Mouse (Mus musculus) CD4-positive, CD25-positive, alpha-beta regulatory T cell, adult 2 months (primary cell): ENCODE results near the gene Kcnh5.

Experiments
- DNase-seq: peaks from one replicate; pipeline ENCODE4 v3.0.0-alpha.2; 2012; ENCODE audit warnings: low read depth, low spot score

Kcnh5 gene

DNA sequence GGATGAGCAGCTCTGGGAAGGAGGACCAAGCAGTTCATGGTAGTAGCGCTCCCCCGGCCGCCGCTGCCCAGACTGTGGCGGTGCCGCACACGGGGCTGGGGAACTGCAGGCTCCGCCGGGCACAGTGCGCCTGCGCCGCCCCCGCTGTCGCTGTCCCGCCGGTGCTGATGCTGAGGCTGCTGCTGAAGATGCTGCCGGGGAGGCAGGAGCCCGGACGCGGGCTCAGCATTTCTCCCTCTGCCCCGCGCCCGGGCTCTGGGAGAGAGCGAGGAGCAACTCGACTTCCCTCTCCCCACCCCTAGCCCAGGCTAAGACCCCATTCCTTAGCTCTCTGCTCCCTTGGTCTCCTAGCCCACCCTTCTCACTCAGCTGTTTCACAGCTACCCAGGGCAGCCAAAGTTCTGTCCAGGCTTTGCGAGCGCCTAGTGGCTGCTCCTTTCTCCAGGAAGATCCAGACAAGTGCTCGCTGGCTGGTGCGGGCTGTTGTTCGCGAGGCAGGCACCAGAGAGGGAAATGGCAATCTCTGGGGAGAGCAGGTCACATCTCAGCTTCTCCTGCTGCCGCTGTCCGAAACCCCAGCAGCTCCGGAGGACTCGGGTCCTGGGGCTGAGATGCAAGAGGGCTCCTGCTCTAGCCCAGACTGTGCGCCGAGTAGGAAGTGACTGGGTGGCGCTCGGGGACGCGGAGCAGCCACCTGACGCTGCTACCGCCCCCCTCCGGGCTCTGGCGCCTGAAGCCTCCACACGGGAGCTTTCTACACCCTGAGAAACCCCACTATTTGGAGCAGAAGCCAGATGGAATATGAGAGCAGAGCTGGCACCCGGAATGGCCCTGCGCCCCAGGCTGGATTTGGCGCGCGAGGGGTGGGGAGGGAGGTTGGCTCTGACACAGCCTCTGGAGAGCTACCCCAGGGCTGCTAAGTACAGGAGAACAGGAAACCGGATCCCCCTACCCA, at the start of gene Kcnh5:
Gene Kcnh5, minus strand, starts transcription at position 642 of the 955 bp plus-strand sequence.
- DNase-seq = no peak

DNA sequence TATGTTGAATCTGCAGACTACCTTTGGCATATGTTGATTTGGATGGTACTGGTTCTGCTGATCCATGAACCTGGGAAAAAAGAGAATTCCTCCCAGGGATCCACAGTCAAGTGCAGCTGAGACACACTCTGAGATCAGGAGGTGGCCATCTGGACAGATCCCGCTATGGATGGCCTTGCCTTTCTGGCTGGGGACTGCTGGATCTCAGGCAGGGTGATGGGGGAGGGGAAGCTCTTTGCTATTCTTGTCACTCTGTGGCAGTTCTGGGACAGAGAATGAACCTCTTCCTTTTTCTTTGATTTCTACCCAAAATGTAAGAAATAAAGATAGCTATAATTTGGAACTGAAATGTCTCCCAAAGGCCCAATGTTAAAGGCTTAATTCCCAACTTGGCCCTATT, 46.8 kb upstream of the Kcnh5 start:
- DNase-seq = no peak

DNA sequence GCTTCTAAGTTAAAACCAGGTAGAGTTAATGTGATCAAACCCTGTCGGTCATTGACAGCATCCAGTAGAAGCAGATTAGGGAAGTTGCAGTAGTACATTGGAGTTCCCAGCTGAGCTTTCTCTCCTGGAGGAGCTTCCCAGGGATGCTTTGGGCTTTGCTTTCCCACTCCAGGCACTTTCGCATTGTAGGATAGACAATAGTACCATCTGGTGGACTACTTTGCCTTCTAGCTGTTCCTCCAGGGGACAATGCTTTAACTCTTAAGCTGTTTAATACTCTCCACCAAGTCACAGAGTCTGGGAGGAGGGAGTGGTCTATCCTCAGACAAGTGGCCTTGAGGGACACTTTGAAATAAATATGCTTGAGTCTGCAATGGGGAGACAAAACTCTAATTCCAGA, 12.3 kb upstream of the Kcnh5 start:
- DNase-seq = no peak

DNA sequence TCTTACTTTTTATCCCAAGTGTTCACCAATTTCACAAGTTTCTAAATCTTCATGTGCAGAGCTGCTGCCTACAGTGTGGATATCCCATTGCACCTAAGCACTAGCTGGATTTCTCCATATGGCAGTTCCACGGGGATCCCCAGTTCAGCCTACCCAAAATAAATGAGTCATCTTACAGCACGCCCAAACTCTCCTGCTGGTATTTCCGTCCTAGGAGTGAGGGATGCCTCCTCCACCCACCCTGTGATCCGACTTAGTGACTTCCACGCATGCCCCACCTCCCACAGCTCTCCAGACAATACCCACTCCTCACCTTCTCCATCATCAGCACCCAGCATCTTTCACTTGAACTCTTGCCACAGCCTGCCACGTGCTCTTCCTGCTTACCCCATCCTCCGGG, 5.5 kb upstream of the Kcnh5 start:
- DNase-seq = no peak

DNA sequence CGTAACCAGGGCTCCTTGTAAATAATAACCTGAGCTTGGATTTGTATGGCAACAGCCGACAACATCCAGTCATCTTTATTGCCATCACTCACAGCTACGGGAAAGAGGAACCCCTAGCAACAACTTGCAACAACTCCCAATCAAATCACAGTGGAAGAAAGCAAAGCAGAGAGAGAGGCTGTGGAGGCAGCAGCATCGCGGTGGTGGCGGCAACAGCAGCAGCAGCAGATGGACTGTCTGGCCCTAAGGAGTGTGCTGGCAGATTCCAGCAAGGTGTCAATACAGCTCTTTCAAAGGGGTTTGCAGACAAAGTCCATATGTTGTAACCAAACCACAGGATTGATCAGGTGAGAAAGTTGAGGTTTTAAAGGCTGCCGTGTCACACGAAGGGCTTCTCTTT, 2.4 kb upstream of the Kcnh5 start:
- no peak for DNase-seq

DNA sequence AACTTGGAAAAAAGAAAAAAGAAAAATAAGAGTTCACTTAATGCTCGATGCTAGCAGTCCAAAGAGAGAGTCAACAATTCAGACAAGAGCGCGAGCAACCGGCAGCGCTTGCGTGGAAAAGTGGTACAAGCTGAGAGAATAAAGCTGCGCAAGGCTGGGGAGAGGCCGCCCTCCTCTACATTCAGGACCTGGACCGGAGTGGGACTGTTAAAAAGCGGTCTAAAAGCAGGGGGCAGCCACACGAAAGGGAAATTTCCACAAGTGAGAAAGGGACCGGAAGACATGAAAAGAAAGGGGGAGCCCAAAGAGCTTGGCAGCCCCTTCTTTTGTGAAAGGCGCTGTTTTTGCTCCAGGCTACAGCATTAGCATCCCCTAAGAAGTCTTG, 506 bp upstream of the Kcnh5 start:
- DNase-seq = no peak

DNA sequence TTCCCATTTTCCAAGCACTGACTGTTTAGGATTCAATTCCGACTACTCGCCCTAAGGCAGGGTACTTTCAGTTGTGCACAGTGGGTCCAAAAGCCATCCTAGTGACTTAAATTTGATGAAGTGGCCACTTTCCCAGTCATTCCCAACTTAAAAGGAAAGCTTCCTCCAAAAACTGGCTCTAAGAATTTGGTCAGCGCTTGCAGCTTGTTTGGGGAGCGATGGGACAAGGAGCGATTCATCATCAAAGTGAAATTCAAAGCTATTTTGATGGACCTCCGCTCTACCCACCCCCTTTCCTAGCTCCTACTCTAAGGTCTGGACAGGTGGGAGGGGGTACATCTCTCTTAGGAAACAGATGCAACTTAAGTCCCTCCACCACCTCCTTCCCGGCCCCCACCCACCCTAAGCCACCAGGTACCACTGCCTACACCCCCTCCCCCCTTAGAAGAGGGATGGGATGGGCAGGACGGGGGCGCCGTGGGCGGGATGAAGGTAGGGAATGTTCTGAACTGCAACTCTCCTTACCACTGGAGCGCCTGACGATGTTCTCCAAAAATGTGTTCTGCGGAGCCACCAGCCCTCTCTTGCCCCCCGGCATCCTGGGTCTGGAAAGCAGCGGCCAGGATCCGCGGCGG, 1.1 kb downstream of the Kcnh5 start:
- DNase-seq = no peak

DNA sequence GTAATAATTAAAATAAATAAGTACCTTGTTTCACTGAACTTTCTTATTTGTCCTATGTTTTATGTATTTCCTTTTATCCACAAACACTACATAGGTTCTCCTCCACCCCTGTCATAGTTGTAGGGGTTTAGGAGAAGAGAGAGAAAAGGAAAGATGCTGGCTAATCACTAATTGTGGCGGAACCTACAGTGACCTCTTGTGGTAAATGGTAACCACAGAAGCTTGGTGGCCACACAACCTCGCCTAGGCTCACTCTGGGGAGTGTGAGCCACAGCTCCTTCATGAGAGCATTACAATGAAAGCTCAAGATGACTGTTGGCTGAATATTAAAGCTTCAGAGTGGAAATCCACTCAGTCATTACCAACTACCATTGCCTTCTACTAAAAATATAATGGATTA, 6.2 kb downstream of the Kcnh5 start:
- DNase-seq = no peak

DNA sequence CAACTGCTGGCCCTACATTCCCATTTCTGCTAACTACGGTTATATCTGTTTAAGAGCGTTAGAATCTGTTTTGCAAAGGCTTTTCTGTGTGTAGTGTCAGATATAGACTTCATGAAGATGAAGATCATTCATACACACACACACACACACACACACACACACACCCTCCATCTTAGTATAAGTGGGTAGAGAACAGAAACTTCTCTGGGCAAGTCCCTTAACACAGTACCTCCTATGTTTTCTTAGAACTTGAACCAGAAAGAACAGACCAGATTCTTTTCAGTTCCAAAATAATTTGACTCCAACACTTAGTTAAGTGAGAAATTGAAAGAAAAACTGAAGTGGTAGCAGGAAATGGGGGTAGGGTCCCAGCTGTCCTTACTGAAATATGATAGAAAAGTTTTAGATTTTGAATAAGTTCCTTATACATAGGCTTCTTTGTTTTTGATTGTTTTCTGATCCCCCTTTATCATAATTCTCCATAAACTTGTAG, 24.0 kb downstream of the Kcnh5 start:
- DNase-seq = no peak

DNA sequence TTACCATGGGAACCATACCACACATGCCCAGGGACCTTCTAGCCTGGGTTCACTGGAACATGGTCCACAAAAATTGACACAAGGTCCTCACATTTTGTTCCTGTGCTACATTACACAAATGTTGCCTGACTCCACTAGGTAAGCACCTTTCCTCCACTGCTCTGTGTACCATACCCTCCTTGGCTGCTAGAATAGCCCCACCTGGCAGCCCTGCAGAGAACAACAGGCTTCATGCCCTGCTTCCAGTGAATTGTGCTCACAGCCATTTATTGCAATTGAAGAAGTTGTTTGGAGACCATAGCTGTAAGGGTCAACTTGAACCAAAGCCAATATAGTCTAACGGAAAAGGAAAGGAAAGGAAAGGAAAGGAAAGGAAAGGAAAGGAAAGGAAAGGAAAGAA, 37.3 kb downstream of the Kcnh5 start:
- DNase-seq = no peak

DNA sequence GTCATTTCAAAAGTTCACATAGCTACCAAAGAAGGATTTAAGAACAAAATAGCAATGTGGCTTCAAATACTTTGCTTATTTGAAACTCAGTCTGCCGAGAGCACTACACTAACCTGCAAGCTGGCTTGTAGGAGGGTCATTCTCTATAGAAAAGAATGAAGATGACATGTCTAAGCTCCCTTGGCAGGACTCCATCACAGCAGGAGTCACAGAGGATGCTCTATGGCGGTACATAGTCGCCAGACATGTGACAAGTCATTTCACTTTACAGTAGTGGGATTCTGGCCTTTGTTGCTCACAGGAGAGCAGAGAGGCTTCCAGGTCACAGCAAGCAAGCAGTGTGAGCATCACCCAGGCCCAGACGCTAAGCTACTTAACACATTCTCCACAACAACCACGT, 85.2 kb downstream of the Kcnh5 start:
- DNase-seq = no peak

DNA sequence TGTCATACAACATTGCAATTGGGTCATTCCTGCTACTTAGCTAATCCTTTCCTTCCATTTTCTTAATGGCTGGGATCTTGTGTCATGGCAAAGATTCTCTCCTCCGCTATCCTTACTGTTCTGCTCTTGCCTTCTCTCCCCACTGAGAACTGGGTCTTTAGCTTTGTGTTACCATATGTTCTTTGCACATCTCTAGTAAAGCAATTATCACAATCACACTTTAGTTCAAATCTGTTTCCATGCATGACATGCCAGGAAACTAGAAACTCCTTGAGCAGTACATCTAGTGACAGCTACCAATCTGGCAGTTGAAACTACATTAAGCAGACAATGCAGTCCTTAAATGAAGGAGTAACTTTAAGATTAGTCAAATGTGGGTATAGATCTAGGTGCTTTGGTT, 86.2 kb downstream of the Kcnh5 start:
- no peak for DNase-seq

DNA sequence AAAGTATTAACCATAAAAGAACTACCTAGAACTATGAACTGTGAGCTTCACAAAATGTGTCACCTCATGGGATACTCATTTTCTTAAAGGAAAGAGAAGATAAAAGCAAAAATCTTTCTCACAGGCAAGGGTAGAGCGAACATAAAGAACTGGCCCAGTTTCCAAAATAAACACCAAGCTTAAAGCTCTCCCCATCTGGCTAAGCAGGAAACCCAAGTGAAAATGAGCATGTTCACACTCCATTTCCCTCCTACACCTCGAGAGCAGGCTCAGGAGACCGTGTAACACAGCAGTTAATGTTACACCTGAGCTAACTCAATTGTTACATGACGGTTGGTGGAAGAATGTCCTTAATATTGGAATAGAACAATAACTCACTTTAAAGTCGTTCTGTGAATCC, 100.0 kb downstream of the Kcnh5 start:
- no peak for DNase-seq

DNA sequence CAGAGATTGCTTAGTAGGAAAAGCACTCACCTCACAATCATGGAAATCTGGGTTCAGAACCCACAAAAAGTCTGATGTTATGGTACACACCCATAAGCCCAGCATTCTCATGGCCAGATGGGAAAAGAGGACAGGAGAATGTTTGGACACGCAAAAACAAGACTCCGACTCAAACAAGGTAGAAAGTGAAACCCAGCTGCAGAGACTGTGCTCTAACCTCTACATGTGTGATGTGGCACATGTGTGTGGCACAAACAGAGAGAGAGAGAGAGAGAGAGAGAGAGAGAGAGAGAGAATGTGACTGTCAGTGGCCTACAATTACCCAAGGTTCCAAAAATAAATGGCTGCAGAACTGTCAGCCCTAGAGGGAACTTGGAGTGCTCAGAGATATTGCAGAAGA, 106.1 kb downstream of the Kcnh5 start:
- DNase-seq = no peak

DNA sequence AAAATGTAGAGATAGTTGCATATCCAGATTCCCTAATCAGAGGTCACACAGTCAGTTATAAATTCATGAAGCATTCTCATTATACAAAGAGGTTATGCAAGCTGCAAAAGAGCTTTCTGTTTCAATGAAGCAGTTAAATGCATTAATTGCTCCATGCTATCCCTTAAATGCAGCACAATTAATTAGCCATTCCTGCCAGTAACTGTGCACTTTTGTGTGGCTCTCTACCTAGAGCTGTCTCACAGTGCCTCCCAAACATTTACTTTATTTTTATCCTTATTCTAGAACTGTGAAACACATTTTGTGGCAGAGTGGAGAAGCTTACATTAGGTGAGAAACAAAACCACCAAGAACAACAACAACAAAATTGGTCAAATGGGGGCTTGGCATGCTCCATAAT, 114.6 kb downstream of the Kcnh5 start:
- no peak for DNase-seq

DNA sequence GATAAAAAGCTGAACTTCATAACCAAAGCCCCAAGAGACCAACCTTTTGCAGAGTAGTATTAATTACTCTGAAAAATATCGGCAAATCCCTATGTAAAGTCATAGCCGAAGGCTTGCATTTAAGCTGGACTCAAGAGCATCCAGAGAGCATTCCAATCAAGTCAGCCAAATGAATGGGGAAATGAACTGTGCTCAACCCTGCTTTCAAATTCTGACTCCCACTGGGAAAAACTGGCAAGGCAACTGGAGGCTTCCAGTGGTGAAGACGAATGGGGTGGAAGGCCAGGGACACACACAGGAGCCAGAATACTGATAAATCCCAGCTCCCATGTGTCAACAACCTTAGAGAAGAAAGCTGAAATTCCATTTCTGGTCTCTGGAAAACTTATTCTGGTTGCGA, 115.4 kb downstream of the Kcnh5 start:
- DNase-seq = no peak

DNA sequence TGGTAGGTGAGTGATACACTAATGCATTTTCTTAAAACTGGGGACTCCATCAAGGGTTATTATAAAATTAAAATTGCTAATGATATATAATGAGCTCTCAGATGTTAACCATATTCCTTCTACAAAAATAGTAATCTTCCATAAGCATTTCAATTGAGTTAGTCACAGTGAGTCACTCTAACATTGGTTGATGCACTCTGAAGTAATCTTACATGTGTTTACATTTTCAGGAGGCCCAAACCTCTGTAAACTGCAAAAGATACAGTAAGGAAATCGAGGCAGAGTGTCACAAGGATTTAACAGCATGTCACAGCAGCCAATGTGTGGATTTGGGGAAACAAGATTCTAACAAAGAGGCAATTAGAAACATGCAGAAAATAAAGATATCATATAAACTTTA, 123.4 kb downstream of the Kcnh5 start:
- no peak for DNase-seq

DNA sequence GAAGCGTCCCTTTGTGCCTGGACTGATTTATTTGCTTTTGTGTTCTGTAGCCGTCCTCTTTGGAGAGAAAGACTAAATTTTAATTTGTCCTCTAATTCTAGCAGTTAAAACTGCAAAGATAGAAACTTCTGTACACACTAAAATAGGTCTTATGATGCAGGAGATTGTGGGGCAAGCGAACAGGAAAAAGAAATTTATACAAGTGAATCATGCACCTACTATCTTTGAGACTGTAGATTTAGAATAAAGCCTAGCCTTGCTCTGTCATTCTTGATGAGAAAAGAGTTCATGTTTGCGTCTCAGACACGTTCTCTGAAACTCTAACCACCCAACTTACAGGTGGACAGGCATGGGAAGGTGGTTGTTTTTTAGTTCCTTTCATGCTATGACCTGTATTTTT, 140.4 kb downstream of the Kcnh5 start:
- DNase-seq = no peak

DNA sequence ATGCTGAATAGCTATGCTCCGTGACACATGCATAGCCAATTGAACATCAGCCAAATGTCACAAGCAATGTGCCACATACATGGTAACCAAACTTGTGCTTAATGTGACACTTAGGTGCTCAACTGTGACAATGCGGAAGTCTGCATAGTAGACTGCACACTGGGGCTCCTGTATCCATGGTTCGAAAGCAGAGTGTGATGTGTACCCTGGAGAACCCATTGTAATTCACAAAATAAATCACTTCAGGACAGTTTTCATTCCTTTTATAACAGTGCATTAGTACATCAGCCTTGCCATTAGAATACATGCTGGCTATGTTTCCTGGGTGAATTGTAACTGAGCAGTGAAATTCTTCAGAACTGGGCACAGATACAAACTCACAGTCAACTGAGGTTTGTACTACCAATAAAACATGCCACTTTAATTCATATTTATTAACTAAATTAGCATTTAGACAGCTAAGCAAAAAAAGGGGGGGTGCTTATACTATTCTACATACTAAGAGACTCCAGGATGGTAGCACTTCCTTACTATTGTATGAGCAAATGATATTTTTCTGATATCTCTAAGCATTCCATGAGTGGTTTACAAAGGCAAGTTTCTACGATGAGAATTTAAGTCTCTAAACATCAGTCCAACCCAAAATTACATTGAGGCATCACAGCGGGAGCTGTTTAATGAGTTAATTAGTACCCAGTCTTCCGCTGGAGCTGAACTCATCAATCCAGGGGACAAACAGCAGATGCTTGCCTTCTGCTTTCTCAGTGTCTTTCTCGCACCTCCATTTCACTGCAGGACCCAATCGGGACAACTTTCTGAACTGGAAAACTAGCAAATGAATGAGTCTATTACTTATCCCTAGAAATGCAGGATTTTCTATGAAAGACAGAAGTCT, 144.9 kb downstream of the Kcnh5 start:
- DNase-seq = no peak

DNA sequence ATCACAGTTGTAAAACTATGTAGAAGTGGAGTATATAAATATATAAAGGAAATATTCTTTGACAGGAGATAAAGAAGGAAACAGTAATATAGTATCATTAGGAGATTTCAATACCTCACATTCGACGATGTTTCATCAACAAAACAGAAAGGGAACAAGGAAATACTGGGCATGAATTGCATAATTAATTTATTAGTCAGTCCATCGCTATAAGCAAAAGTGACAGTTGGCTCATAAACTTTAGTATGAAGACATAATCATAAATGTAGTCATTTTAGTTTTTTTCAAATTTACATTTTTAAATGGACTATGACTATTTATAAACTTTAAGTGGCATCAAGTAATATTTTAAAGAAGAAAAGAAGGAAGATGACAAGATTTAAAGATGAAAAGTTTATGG, 205.9 kb downstream of the Kcnh5 start:
- no peak for DNase-seq

DNA sequence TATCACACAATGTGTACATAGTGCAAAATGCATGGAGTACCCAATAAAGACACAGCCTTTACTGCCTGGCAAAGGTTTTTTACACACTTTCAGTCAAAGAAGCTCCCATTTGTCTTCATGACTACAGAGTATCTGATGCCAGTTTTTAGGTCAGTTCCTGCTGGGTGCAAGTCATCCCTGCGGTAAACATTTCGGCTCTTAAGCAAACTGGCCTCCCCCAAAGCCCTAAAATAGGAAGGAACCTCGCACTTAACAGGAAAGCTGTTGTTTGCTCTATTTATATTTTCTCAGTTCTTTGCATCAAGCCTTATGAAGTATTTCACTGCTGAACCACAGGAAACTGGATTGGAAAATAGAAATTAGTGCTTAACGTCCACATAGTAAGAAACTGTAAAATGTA, 207.7 kb downstream of the Kcnh5 start:
- DNase-seq = no peak

DNA sequence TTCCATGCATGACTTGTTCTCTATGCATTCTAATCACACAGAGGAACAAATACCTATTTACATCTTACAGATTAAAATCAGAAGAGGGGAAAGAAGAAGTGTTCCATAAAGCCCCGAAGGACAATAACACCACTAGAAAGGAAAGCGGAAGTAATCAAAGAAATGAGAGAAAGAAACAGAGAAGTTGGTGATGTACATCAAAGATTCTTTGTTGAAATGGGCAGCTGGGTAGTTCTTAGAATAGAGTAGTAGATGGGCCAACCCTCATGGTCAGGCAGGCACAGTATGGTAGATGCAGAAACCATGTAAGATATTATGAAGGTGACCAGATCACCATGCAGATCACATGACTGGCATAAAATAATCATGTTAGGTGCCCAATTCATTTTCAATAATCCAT, 210.9 kb downstream of the Kcnh5 start:
- DNase-seq = no peak
